Mouse (Mus musculus) neural tube, embryonic 15.5 days (tissue): ENCODE measurements at regions not wholly inside any gene's neighbourhood (a gene's known extent, or its start where the extent isn't known, plus 50 kb on each side); places are given as distances from the start of the nearest gene placed in this dataset. TPM values are rescaled to one million over a fixed set of nuclear protein-coding genes. Genes with fewer than 3 reads are reported as not detected.

Experiments used
- microRNA-seq: library from miRNA; unstranded; fragments of <30 nt; microRNA quantifications from one replicate; pipeline ENCODE4, GENCODE M21; 2017

Small RNA genes lying in the stretch of these regions (microRNA-seq; reads per million reads assigned to microRNA genes)
- not detected for gene Gm27935
